Mouse (Mus musculus) erythroblast, embryonic 14.5 days (primary cell): ENCODE measurements around the gene Ddx10.

Experiments
- GATA1 ChIP-seq: IDR thresholded peaks from 2 replicates; pipeline ENCODE4 v1.6.1; 2012; ENCODE audit warnings: low read length, inconsistent platforms, mixed read lengths
- TAL1 ChIP-seq: IDR thresholded peaks from 3 replicates; pipeline ENCODE4 v1.6.1; 2012; ENCODE audit warnings: low read length, inconsistent platforms, mixed read lengths

- no peak for TF ChIP-seq TAL1
- no peak for TF ChIP-seq GATA1
Observed at GRCm38 (mm10) chr9:53268036-53268435, 20.2 kb upstream of the Ddx10 start.
